In genomic region chr5:102723558-102723957, GRCm38 (mm10) we compare ENCODE assay signal across 25 mouse cellular contexts.
A peak's percentile ranks its signal among the peaks of the same experiment; 100 is the strongest.
DNase-seq lines count a peak whose midpoint lies in the region; ATAC-seq and TF ChIP-seq lines count a peak whose summit lies in the region.
"Had no signal": no experiment of that assay in that cellular context is flagged by ENCODE, and none has a peak within 500 bp of the region (broad histone marks: within the 10 kb centered on the region; RNA-seq: fewer than 3 reads in every experiment).

No protein-coding gene starts in this region.

- ATAC-seq in liver, embryonic 11.5 days (replicated peaks; ENCODE audit: low FRiP score): no peak
- ATAC-seq: CD4-positive, CD25-positive, alpha-beta regulatory T cell, adult 4 months; forebrain, embryonic 14.5 days; forebrain, embryonic 16.5 days had no signal

- H3K27ac ChIP-seq in liver, adult 2 months (replicated peaks; ENCODE audit: insufficient read depth, low read depth, low read length): no peak overlapping the region
- H3K27ac ChIP-seq in liver, embryonic 11.5 days (ENCODE audit: low read depth, low read length): no peak overlapping the region
- H3K27ac ChIP-seq: embryonic facial prominence, embryonic 13.5 days; embryonic facial prominence, embryonic 15.5 days; forebrain, embryonic 10.5 days; forebrain, embryonic 12.5 days had no signal

- no peak overlapping the region for H3K4me3 ChIP-seq in liver, adult 2 months (ENCODE audit: insufficient read depth, low read depth, low read length)
- no peak overlapping the region for H3K4me3 ChIP-seq in liver, embryonic 11.5 days (ENCODE audit: low read depth, low read length)
- H3K4me3 ChIP-seq: embryonic facial prominence, embryonic 13.5 days; embryonic facial prominence, embryonic 15.5 days; erythroblast, embryonic 14.5 days; forebrain, embryonic 10.5 days; forebrain, embryonic 12.5 days had no signal

- no peak overlapping the region for H3K4me2 ChIP-seq in liver, embryonic 11.5 days
- H3K4me2 ChIP-seq: embryonic facial prominence, embryonic 13.5 days; embryonic facial prominence, embryonic 15.5 days; forebrain, embryonic 12.5 days had no signal

- H3K79me2 ChIP-seq in liver, adult 2 months (ENCODE audit: control insufficient read depth, insufficient read depth, low read length): no peaks in the 10 kb centered on the region

- H3K4me1 ChIP-seq in liver, adult 2 months (ENCODE audit: control insufficient read depth, insufficient read depth, low read length): no peaks in the 10 kb centered on the region
- no peaks in the 10 kb centered on the region for H3K4me1 ChIP-seq in liver, embryonic 11.5 days (replicated peaks; ENCODE audit: control insufficient read depth, insufficient read depth, low read length)
- H3K4me1 ChIP-seq: forebrain, embryonic 10.5 days; forebrain, embryonic 12.5 days had no signal

- H3K9ac ChIP-seq in liver, adult 2 months (ENCODE audit: low read depth, low read length): no peak overlapping the region
- H3K9ac ChIP-seq in liver, embryonic 11.5 days (ENCODE audit: low read depth, low read length): no peak overlapping the region
- H3K9ac ChIP-seq: embryonic facial prominence, embryonic 13.5 days; embryonic facial prominence, embryonic 15.5 days; forebrain, embryonic 12.5 days had no signal

- no peaks in the 10 kb centered on the region for H3K27me3 ChIP-seq in liver, adult 2 months (ENCODE audit: control insufficient read depth, insufficient read depth, low read length)
- no peaks in the 10 kb centered on the region for H3K27me3 ChIP-seq in liver, embryonic 11.5 days (replicated peaks; ENCODE audit: control insufficient read depth, insufficient read depth, low read length)
- H3K27me3 ChIP-seq: embryonic facial prominence, embryonic 13.5 days; embryonic facial prominence, embryonic 15.5 days; forebrain, embryonic 12.5 days had no signal

- TF ChIP-seq CTCF in liver, adult 2 months (IDR thresholded peaks at IDR 0.05; ENCODE audit: low read depth, low read length): no peak

- peak; percentile 87 for DNase-seq in heart, adult 11 months
- no peak for DNase-seq in heart, adult 18-20 months
- peak; percentile 24 for DNase-seq in liver, adult 2 months (ENCODE audit: extremely low read depth, low read depth, low spot score)
- DNase-seq in liver, embryonic 11.5 days (ENCODE audit: low spot score): no peak
- no peak for DNase-seq in thymus, postnatal 10 days (ENCODE audit: low spot score in 2 of 2)
- DNase-seq: adrenal gland, adult 2 months; adrenal gland, postnatal 10 days; adrenal gland, postnatal 25 days; B cell, adult 2 months; cerebellum, adult 11 months; cerebellum, adult 18-20 months; cerebellum, adult 8-10 months; cerebellum, adult 9-11 months; cerebellum, postnatal 14 days; cerebellum, postnatal 36 days; embryo, embryonic 11 days had no signal

- H3K36me3 ChIP-seq in liver, adult 2 months (ENCODE audit: control insufficient read depth, insufficient read depth, low read length): no peaks in the 10 kb centered on the region
- H3K36me3 ChIP-seq in liver, embryonic 11.5 days (ENCODE audit: control insufficient read depth, insufficient read depth, low read length): no peaks in the 10 kb centered on the region
- H3K36me3 ChIP-seq: embryonic facial prominence, embryonic 13.5 days; embryonic facial prominence, embryonic 15.5 days; forebrain, embryonic 10.5 days; forebrain, embryonic 12.5 days; G1E had no signal

- H3K9me3 ChIP-seq in liver, embryonic 11.5 days (ENCODE audit: control insufficient read depth, low read length): no peaks in the 10 kb centered on the region
- H3K9me3 ChIP-seq: embryonic facial prominence, embryonic 13.5 days; embryonic facial prominence, embryonic 15.5 days; forebrain, embryonic 10.5 days; forebrain, embryonic 12.5 days had no signal

- WGBS in liver, adult 2 months: 93% methylated on average over 3 of the region's 3 CpGs
- WGBS in liver, embryonic 11.5 days: 73% methylated on average over 3 of the region's 3 CpGs

- no peak for TF ChIP-seq POLR2A in liver, adult 2 months (IDR thresholded peaks at IDR 0.05; ENCODE audit: extremely low read depth, insufficient read depth, low read length)

Comparison
In these comparisons a context has a peak if more than half of its experiments do, and no peak if none do; other contexts are left out.
1. DNase-seq: peak in heart, adult 11 months (single experiment) and liver, adult 2 months (single experiment); none in heart, adult 18-20 months (0 of 2), liver, embryonic 11.5 days (single experiment) and thymus, postnatal 10 days (0 of 2).